Mouse (Mus musculus) limb, embryonic 14.5 days (tissue): ENCODE measurements around the gene Dnajc8. TPM values are rescaled to one million over a fixed set of nuclear protein-coding genes. Genes with fewer than 3 reads are reported as not detected.
A peak's percentile ranks its signal among the peaks of the same experiment; 100 is the strongest.

Experiments
- ATAC-seq: fragments of 200-750 bp; cut with Nextera tagmentation; 2 replicates; pipeline ENCODE4 v1.8.0; 2017; ENCODE audit warnings: low read depth, moderate number of reproducible peaks, moderate TSS enrichment; ENCODE audit not compliant: low FRiP score
- DNase-seq: peaks from one replicate; pipeline ENCODE4 v3.0.0-alpha.2; 2015; ENCODE audit warnings: low spot score
- H3K27ac ChIP-seq: fragments of 300-500 bp; sonication (generic); replicated peaks from 2 replicates; pipeline ENCODE4 v1.5.1; 2014; ENCODE audit warnings: low read depth, mild to moderate bottlenecking, low read length, moderate library complexity, mixed read lengths
- H3K27me3 ChIP-seq: fragments of 300-500 bp; sonication (generic); 2 replicates; pipeline ENCODE4 v1.6.1; 2014; ENCODE audit warnings: low read length, mixed read lengths; ENCODE audit not compliant: control insufficient read depth, insufficient read depth
- H3K36me3 ChIP-seq: fragments of 300-500 bp; sonication (generic); 2 replicates; pipeline ENCODE4 v1.6.1; 2014; ENCODE audit warnings: mild to moderate bottlenecking, low read length, moderate library complexity, mixed read lengths; ENCODE audit not compliant: control insufficient read depth, insufficient read depth
- H3K4me1 ChIP-seq: fragments of 300-500 bp; sonication (generic); 2 replicates; pipeline ENCODE4 v1.6.1; 2014; ENCODE audit warnings: antibody characterized with exemption, low read length, mixed read lengths; ENCODE audit not compliant: control insufficient read depth, insufficient read depth
- H3K4me2 ChIP-seq: fragments of 300-500 bp; sonication (generic); replicated peaks from 2 replicates; pipeline ENCODE4 v1.6.1; 2014; ENCODE audit warnings: low read depth, mild to moderate bottlenecking, low read length, moderate library complexity; ENCODE audit not compliant: severe bottlenecking
- H3K4me3 ChIP-seq: fragments of 300-500 bp; sonication (generic); replicated peaks from 2 replicates; pipeline ENCODE4 v1.5.1; 2014; ENCODE audit warnings: low read length
- H3K9ac ChIP-seq: fragments of 300-500 bp; sonication (generic); 2 replicates; pipeline ENCODE4 v1.6.1; 2014; ENCODE audit warnings: mild to moderate bottlenecking, low read depth, low read length, moderate library complexity; ENCODE audit not compliant: severe bottlenecking
- H3K9me3 ChIP-seq: fragments of 300-500 bp; sonication (generic); 2 replicates; pipeline ENCODE4 v1.6.1; 2016; ENCODE audit warnings: low read length; ENCODE audit not compliant: control insufficient read depth
- POLR2A ChIP-seq: fragments of 200-500 bp; IDR thresholded peaks from 2 replicates; pipeline ENCODE4 v1.8.0; 2012; ENCODE audit warnings: inconsistent platforms, mild to moderate bottlenecking, moderate library complexity, borderline replicate concordance; ENCODE audit not compliant: insufficient read depth, insufficient read length; ENCODE audit errors: extremely low read depth
- WGBS: fragments of 180-500 bp; shearing (Covaris S2); extraction: QIAGEN DNeasy Blood & Tissue Kit; methylation state at CpG from one replicate; pipeline ENCODE4 v1.1.7; 2014; 5-methylcytosine and 5-hydroxymethylcytosine counted together
- polyA plus RNA-seq, 2 experiments: library from polyadenylated mRNA; depleted of rRNA in 1 of 2; stranded (reverse) in 1 of 2; unstranded in 1 of 2; fragments of >200 nt; fragmentation: Nextera tagmentation in 1 of 2; extraction: Ambion mirVana in 1 of 2; gene quantifications; 2 replicates each; pipeline versions ENCODE4 v1.2.1 to v1.2.3; 2012 to 2014

Gene Dnajc8
- polyA plus RNA-seq, 2 experiments: 114 to 144 TPM

GRCm38 (mm10) chr4:132510352-132510798, 25.0 kb upstream of the Dnajc8 start, which contains the start of gene Sesn2:
Sesn2 (minus strand) TSS chr4:132510501.
- H3K9me3 ChIP-seq: no peaks in the 10 kb centered on the region
- WGBS: under 1% methylated on average over 32 of the region's 32 CpGs

GRCm38 (mm10) chr4:132512080-132512479, 23.3 kb upstream of the Dnajc8 start:
- no peak for DNase-seq
- no peaks in the 10 kb centered on the region for H3K36me3 ChIP-seq
- no peak overlapping the region for H3K27ac ChIP-seq
- H3K27me3 ChIP-seq: no peaks in the 10 kb centered on the region
- no peak for TF ChIP-seq POLR2A
- no peaks in the 10 kb centered on the region for H3K9me3 ChIP-seq
- H3K4me3 ChIP-seq: no peak overlapping the region
- H3K4me1 ChIP-seq: no peaks in the 10 kb centered on the region; the same call in 1 of the 2 replicates
- no peak overlapping the region for H3K4me2 ChIP-seq
- WGBS: 68% methylated on average over 3 of the region's 3 CpGs
- ATAC-seq: no peak
- H3K9ac ChIP-seq: no peak overlapping the region

More at GRCm38 (mm10) chr4:132510352-132510798, 25.0 kb upstream of the Dnajc8 start, which contains the start of gene Sesn2:
- DNase-seq (peak; percentile 98), ATAC-seq (peak; percentile 89)
- peak within 1 kb of the TSS; percentile 62 for H3K9ac ChIP-seq
- H3K36me3 ChIP-seq: no peaks in the 10 kb centered on the region
- peak within 1 kb of the TSS; percentile 44 for H3K27ac ChIP-seq
- no peaks in the 10 kb centered on the region; the same call in 1 of the 2 replicates for H3K4me1 ChIP-seq
- H3K27me3 ChIP-seq: no peaks in the 10 kb centered on the region
- peak within 1 kb of the TSS; percentile 89 for H3K4me2 ChIP-seq
- peak; percentile 78; the same call in 1 of the 2 replicates for TF ChIP-seq POLR2A
- H3K4me3 ChIP-seq: peak within 1 kb of the TSS; percentile 87

GRCm38 (mm10) chr4:132513395-132514273, 21.7 kb upstream of the Dnajc8 start:
- Histone ChIP-seq H3K9me3 (no peaks in the 10 kb centered on the region), H3K9ac (no peak overlapping the region), H3K4me1 (no peaks in the 10 kb centered on the region; the same call in 1 of the 2 replicates), H3K4me3 (no peak overlapping the region), H3K27me3 (no peaks in the 10 kb centered on the region), H3K27ac (no peak overlapping the region), H3K36me3 (no peaks in the 10 kb centered on the region), H3K4me2 (peak overlapping the region; percentile 97; the same call in 1 of the 2 replicates)
- TF ChIP-seq POLR2A: no peak
- WGBS: 30% methylated on average over 14 of the region's 14 CpGs
- DNase-seq (no peak), ATAC-seq (no peak)

GRCm38 (mm10) chr4:132514555-132515135, 20.7 kb upstream of the Dnajc8 start:
- H3K27me3 ChIP-seq: no peaks in the 10 kb centered on the region
- no peaks in the 10 kb centered on the region for H3K36me3 ChIP-seq
- ATAC-seq: no peak
- peak overlapping the region; percentile 49 for H3K4me3 ChIP-seq
- peak overlapping the region; percentile 82 for H3K27ac ChIP-seq
- WGBS: 3% methylated on average over 21 of the region's 21 CpGs
- H3K9me3 ChIP-seq: no peaks in the 10 kb centered on the region
- TF ChIP-seq POLR2A: no peak
- peak overlapping the region; percentile 97 for H3K4me2 ChIP-seq
- H3K4me1 ChIP-seq: no peaks in the 10 kb centered on the region; the same call in 1 of the 2 replicates
- peak; percentile 94 for DNase-seq
- peak overlapping the region; percentile 48 for H3K9ac ChIP-seq
